Mouse (Mus musculus) forebrain, embryonic 10.5 days (tissue): ENCODE data around the gene Scube3. TPM values are rescaled to one million over a fixed set of nuclear protein-coding genes. Genes with fewer than 3 reads are reported as not detected.
A peak's percentile ranks its signal among the peaks of the same experiment; 100 is the strongest.

Experiments
- DNase-seq: peaks from one replicate; pipeline ENCODE4 v3.0.0-alpha.2; 2017; ENCODE audit warnings: low spot score; ENCODE audit errors: extremely low spot score
- H3K27ac ChIP-seq: fragments of 300-500 bp; sonication (generic); 2 replicates; pipeline ENCODE4 v1.5.1; 2016; ENCODE audit warnings: mild to moderate bottlenecking
- H3K27me3 ChIP-seq: fragments of 300-500 bp; sonication (generic); 2 replicates; pipeline ENCODE4 v1.6.1; 2016; ENCODE audit warnings: mild to moderate bottlenecking; ENCODE audit not compliant: poor library complexity, severe bottlenecking
- H3K36me3 ChIP-seq: fragments of 300-500 bp; sonication (generic); replicated peaks from 2 replicates; pipeline ENCODE4 v1.6.1; 2016; ENCODE audit warnings: mild to moderate bottlenecking, moderate library complexity
- H3K4me1 ChIP-seq: fragments of 300-500 bp; sonication (generic); 2 replicates; pipeline ENCODE4 v1.6.1; 2016
- H3K4me3 ChIP-seq: fragments of 300-500 bp; sonication (generic); 2 replicates; pipeline ENCODE4 v1.5.1; 2016; ENCODE audit warnings: mild to moderate bottlenecking, moderate library complexity
- H3K9me3 ChIP-seq: fragments of 300-500 bp; sonication (generic); 2 replicates; pipeline ENCODE4 v1.6.1; 2016; ENCODE audit warnings: mild to moderate bottlenecking, moderate library complexity
- WGBS: fragments of 180-500 bp; shearing (Covaris S2); methylation state at CpG from one replicate; pipeline ENCODE4 v1.1.7; 2016; 5-methylcytosine and 5-hydroxymethylcytosine counted together
- polyA plus RNA-seq: library from polyadenylated mRNA; unstranded; fragments of >200 nt; fragmentation: Nextera tagmentation; extraction: Ambion mirVana; gene quantifications from 2 replicates; pipeline ENCODE4 v1.2.1, GENCODE M21; 2016

Scube3 gene
- polyA plus RNA-seq, 1 experiment from 2014 or later, result 11.5 TPM

- H3K27ac ChIP-seq, result no peak overlapping the region
- peaks cover 100% of the 10 kb centered on the region for H3K36me3 ChIP-seq
- no peak for DNase-seq
- H3K9me3 ChIP-seq, result no peaks in the 10 kb centered on the region
- peaks cover 59% of the 10 kb centered on the region for H3K4me1 ChIP-seq
- peaks cover 85% of the 10 kb centered on the region for H3K27me3 ChIP-seq
- WGBS, result 21% methylated on average over 10 of the region's 10 CpGs
- H3K4me3 ChIP-seq, result no peak overlapping the region
Measured at GRCm38 (mm10) chr17:28160361-28160760, 18.4 kb downstream of the Scube3 start.

- WGBS, result 36% methylated on average over 11 of the region's 11 CpGs
- Histone ChIP-seq H3K36me3 (peaks cover 100% of the 10 kb centered on the region), H3K9me3 (no peaks in the 10 kb centered on the region), H3K4me3 (no peak overlapping the region), H3K27ac (no peak overlapping the region), H3K4me1 (peaks cover 56% of the 10 kb centered on the region), H3K27me3 (peaks cover 78% of the 10 kb centered on the region)
- no peak for DNase-seq
Measured at GRCm38 (mm10) chr17:28161310-28161881, 19.5 kb downstream of the Scube3 start.

GRCm38 (mm10) chr17:28163666-28164065 lies 21.7 kb downstream of the Scube3 start:
- Histone ChIP-seq H3K9me3 (no peaks in the 10 kb centered on the region), H3K4me1 (peaks cover 33% of the 10 kb centered on the region), H3K36me3 (peaks cover 100% of the 10 kb centered on the region), H3K27me3 (peaks cover 58% of the 10 kb centered on the region), H3K4me3 (no peak overlapping the region), H3K27ac (no peak overlapping the region)
- DNase-seq, result peak; percentile 84
- 10% methylated on average over 6 of the region's 6 CpGs for WGBS

GRCm38 (mm10) chr17:28170460-28171305 lies 28.7 kb downstream of the Scube3 start:
- H3K4me3 ChIP-seq, result no peak overlapping the region
- peaks cover 80% of the 10 kb centered on the region for H3K36me3 ChIP-seq
- no peaks in the 10 kb centered on the region for H3K27me3 ChIP-seq
- 95% methylated on average over 6 of the region's 6 CpGs for WGBS
- H3K9me3 ChIP-seq, result no peaks in the 10 kb centered on the region
- DNase-seq, result no peak
- H3K27ac ChIP-seq, result no peak overlapping the region
- peaks cover 36% of the 10 kb centered on the region for H3K4me1 ChIP-seq

GRCm38 (mm10) chr17:28172690-28173089 lies 30.7 kb downstream of the Scube3 start:
- no peaks in the 10 kb centered on the region for H3K9me3 ChIP-seq
- peaks cover 60% of the 10 kb centered on the region for H3K36me3 ChIP-seq
- H3K27ac ChIP-seq, result 0 out of 2 replicates have a peak overlapping the region, but pooled peaks have one; percentile 13
- H3K4me3 ChIP-seq, result no peak overlapping the region
- WGBS, result 75% methylated on average over 9 of the region's 9 CpGs
- H3K27me3 ChIP-seq, result no peaks in the 10 kb centered on the region
- H3K4me1 ChIP-seq, result peaks cover 52% of the 10 kb centered on the region
- DNase-seq, result no peak

- H3K36me3 ChIP-seq, result peaks cover 30% of the 10 kb centered on the region
- peaks cover 94% of the 10 kb centered on the region for H3K4me1 ChIP-seq
- peak within 1 kb of the TSS; percentile 91 for H3K4me3 ChIP-seq
- under 1% methylated on average over 82 of the region's 82 CpGs for WGBS
- peak within 1 kb of the TSS; percentile 99 for H3K27ac ChIP-seq
- DNase-seq, result peak; percentile 93
- H3K27me3 ChIP-seq, result no peaks in the 10 kb centered on the region
- H3K9me3 ChIP-seq, result no peaks in the 10 kb centered on the region
Measured at GRCm38 (mm10) chr17:28176775-28177539, 35.0 kb downstream of the Scube3 start, which contains the start of gene Zfp523. Gene Zfp523 (plus strand): TSS chr17:28177129.

- WGBS, result 13% methylated on average over 20 of the region's 22 CpGs
- H3K27ac ChIP-seq, result peak overlapping the region; percentile 99
- peaks cover 23% of the 10 kb centered on the region for H3K36me3 ChIP-seq
- DNase-seq, result peak; percentile 77
- H3K9me3 ChIP-seq, result no peaks in the 10 kb centered on the region
- H3K4me1 ChIP-seq, result peaks cover 92% of the 10 kb centered on the region
- H3K4me3 ChIP-seq, result peak overlapping the region; percentile 91
- H3K27me3 ChIP-seq, result no peaks in the 10 kb centered on the region
Measured at GRCm38 (mm10) chr17:28177540-28178046, 35.7 kb downstream of the Scube3 start.

- no peak overlapping the region for H3K4me3 ChIP-seq
- H3K27ac ChIP-seq, result peak overlapping the region; percentile 1; the same call in 1 of the 2 replicates
- H3K4me1 ChIP-seq, result peaks cover 70% of the 10 kb centered on the region
- no peaks in the 10 kb centered on the region for H3K27me3 ChIP-seq
- DNase-seq, result no peak
- WGBS, result 45% methylated on average over 4 of the region's 4 CpGs
- peaks cover 16% of the 10 kb centered on the region for H3K36me3 ChIP-seq
- H3K9me3 ChIP-seq, result no peaks in the 10 kb centered on the region
Measured at GRCm38 (mm10) chr17:28180331-28180730, 38.4 kb downstream of the Scube3 start.

- Histone ChIP-seq H3K9me3 (no peaks in the 10 kb centered on the region), H3K36me3 (peaks cover 23% of the 10 kb centered on the region), H3K27me3 (no peaks in the 10 kb centered on the region), H3K27ac (no peak overlapping the region), H3K4me1 (peaks cover 63% of the 10 kb centered on the region), H3K4me3 (no peak overlapping the region)
- WGBS, result 87% methylated on average over 15 of the region's 15 CpGs
- DNase-seq, result no peak
Measured at GRCm38 (mm10) chr17:28180783-28181544, 39.0 kb downstream of the Scube3 start.

- Histone ChIP-seq H3K36me3 (peaks cover 29% of the 10 kb centered on the region), H3K27me3 (no peaks in the 10 kb centered on the region), H3K4me1 (peaks cover 26% of the 10 kb centered on the region), H3K27ac (no peak overlapping the region), H3K9me3 (no peaks in the 10 kb centered on the region), H3K4me3 (no peak overlapping the region)
- 87% methylated on average over 7 of the region's 7 CpGs for WGBS
- DNase-seq, result no peak
Measured at GRCm38 (mm10) chr17:28184971-28185638, 43.2 kb downstream of the Scube3 start.

GRCm38 (mm10) chr17:28188313-28188712 lies 46.4 kb downstream of the Scube3 start:
- Histone ChIP-seq H3K36me3 (peaks cover 47% of the 10 kb centered on the region), H3K4me3 (no peak overlapping the region), H3K27me3 (no peaks in the 10 kb centered on the region), H3K27ac (no peak overlapping the region), H3K4me1 (no peaks in the 10 kb centered on the region), H3K9me3 (no peaks in the 10 kb centered on the region)
- no peak for DNase-seq
- WGBS, result 95% methylated on average over 5 of the region's 5 CpGs
